Mouse (Mus musculus): ENCODE results near the gene Rbfox3.

GRCm38 (mm10) chr11:118885604-118886003 lies 25.8 kb downstream of the Rbfox3 start:
- TF ChIP-seq CTCF (IDR thresholded peaks at IDR 0.05; ENCODE audit: low read depth, low read length) (no peak), POLR2A (IDR thresholded peaks at IDR 0.05; ENCODE audit: borderline replicate concordance, low read depth, low read length) (no peak)

Data from bone marrow macrophage, adult 2 months (primary cell).